Mouse (Mus musculus) 3134 (cell line): ENCODE measurements around the gene Cyp21a1.
"Not testable (repeated sequence)": the region's sequence is repeated elsewhere in the genome, so short reads cannot be mapped to it uniquely, and the experiment has no call there.

Experiments used
- DNase-seq: peaks from one replicate; pipeline ENCODE4 v3.0.0-alpha.2; 2011; ENCODE audit warnings: low spot score; ENCODE audit not compliant: insufficient read length; ENCODE audit errors: extremely low read depth

Gene Cyp21a1

DNA sequence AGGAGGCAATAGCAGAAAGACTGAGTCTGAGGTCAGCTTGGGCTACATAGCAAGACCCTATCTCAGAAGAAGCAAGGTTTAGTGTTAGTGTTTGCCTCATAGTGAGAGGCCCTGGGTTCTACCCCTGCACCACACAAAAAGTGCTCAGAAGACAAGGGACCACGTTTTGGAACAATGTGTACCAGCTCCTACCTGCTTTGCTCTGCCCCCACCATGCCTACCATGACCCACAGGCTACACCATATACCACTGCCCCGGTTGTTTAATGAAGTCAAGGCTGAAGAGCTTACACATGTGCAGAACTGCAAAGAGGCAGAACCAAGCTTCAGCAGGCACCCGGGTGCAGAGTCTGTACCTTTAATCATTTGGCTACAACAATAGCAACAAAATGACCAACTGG lies 2.8 kb upstream of the Cyp21a1 start:
- DNase-seq: no peak

DNA sequence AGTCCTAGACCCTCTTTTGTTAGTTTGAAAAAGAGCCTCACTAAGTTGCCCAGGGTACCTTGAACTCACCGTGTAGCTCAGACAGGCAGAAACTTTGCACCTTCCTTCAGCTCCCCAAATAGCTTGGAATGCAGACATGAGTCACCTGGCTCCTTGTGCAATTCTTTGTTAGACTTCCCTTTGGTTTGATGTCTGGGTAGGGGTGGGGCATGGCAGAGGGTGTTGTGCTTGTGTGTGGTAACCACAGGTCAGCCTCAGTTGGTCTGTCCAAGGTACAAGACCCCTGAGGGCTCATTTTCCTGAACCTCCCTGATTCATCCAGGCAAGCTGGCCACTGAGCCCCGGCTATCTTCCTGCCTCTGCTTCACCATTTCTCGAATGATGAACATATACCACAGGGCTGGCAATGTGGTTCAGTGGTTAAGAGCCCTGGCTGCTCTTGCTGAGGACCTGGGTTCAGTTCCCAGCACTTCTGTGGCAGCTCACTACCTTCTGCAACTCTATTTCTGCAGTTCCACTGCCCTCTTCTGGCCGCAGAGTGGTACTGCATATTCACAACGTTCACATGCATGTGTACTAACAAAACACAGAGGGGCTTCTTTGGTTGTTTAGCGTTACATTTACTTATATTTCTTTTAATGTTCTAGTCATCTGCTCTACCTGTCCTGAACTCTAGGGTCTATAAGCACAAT lies 656 bp upstream of the Cyp21a1 start:
- no peak for DNase-seq

DNA sequence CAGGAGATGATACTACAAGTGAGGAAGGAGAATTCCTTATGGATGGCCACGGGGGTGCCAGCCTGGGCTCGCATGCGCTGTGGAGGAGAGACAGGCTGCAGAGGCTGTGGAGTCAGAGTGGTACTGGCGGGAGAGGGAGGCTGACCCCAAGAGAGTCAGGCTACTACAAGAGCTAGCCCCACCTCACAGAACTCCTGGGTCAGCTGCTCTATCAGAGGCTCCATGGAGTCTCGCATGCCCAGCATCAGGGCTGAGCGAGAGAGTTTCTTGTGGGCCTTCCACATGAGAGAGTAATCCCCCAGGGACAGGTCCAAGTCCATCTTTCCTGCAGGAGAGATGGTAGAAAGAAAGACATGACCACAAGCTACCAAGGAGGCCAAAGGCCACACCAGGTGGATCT lies 994 bp downstream of the Cyp21a1 start:
- not testable (repeated sequence) for DNase-seq

DNA sequence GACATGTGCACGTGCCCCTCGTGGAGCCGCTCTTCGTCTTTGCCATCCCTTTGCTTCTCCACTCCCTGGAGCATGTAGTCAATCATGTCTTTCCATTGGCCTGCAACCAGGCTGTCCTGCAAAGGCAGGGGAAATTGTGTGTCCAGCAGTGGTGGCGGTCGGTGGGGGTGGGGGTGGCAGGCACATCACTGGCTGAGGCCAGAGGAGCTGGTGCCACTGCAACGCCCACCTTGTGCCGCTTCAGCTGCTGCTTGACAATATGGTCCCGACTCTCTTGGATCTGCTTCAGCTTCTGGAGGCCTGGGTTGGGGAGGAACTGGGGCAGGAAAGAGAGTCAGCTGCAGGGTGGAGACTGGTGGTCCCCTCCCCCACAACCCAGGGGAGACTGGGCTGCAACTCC lies 1.6 kb downstream of the Cyp21a1 start:
- not testable (repeated sequence) for DNase-seq

DNA sequence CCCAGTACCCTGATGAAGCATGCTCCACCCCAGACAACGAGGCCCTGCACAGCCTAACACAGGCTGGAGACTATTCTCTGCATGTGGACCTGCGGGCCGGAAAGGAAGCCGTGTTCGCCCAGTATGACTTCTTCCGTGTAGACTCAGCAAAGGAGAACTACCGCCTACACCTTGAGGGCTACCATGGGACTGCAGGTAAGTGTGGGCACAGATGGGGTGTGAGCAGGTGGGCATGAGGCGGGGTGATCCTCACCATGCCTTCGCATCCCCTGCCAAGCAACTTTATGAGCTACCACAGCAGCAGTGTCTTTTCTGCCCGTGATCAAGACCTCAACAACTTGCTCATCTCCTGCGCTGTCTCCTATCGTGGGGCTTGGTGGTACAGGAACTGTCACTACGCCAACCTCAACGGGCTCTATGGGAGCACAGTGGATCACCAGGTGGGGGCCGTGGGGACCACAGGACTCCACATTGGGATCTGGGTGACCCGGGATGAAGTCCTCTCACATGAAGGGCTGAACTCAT lies 3.5 kb downstream of the Cyp21a1 start:
- DNase-seq: not testable (repeated sequence)

DNA sequence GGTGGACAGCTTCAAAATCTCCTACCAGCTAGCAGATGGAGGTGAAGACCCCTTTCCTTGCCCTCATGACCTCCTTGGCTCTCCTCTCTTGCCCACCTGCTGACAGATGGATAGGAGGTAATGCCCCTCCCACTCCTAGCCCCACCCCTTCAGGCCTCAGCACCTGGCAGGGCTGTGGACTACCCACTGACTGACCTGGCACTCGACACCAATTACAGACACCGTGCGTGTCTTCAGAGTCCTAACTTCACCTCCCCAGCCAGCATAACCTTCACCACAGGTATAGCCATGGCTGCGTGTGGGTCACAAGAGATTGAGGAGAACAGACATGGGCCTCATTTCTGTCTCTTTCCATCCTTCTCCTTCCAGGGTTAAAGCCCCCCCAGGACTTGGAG lies 4.8 kb downstream of the Cyp21a1 start:
- DNase-seq: no peak

DNA sequence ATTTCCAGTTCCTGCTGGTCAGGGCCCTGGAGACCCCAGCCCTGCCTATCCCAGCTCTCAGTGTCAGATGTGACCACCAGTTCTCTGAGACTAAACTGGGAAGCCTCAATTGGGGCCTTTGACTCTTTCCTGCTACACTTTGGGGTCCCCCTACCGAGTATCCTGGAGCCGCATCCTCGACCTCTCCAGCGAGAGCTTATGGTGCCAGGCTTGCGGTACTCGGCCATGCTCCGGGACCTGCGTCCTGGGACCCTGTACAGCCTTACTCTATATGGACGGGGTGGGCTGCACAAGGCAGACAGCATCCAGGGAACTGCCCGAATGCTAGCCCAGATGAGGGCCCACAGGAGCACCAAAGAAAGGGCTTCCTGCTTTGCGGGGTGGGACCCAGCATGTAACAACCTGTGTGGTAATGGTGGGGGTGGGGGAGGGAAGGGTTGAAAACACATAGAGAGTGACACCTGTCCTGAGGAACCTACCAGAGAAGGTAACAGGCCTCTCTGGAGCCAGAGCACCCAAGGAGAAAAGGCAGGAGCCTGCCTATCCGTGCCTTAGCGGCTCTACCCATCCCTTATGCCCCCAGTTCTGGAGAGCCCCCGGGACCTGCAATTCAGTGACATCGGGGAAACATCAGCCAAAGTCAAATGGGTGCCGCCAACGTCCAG lies 5.4 kb downstream of the Cyp21a1 start:
- no peak for DNase-seq

DNA sequence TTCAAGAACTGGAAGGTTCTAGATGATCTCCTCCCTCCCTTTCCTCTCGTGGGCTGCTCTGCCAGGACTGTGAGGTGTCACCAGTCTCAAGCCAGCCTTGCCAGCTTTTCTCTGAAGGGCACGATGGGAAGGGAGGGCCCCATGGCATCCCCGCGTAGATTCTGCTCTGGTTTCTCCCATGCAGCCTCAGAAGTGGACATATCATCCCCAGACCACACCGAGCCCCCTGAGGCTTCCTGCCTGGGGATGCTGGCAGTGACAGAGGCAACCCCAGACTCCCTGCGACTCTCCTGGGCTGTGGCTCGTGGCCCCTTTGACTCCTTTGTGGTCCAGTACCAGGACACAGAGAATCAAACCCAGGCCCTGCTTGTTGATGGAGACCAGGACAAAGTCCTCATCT lies 6.3 kb downstream of the Cyp21a1 start:
- DNase-seq: not testable (repeated sequence)

DNA sequence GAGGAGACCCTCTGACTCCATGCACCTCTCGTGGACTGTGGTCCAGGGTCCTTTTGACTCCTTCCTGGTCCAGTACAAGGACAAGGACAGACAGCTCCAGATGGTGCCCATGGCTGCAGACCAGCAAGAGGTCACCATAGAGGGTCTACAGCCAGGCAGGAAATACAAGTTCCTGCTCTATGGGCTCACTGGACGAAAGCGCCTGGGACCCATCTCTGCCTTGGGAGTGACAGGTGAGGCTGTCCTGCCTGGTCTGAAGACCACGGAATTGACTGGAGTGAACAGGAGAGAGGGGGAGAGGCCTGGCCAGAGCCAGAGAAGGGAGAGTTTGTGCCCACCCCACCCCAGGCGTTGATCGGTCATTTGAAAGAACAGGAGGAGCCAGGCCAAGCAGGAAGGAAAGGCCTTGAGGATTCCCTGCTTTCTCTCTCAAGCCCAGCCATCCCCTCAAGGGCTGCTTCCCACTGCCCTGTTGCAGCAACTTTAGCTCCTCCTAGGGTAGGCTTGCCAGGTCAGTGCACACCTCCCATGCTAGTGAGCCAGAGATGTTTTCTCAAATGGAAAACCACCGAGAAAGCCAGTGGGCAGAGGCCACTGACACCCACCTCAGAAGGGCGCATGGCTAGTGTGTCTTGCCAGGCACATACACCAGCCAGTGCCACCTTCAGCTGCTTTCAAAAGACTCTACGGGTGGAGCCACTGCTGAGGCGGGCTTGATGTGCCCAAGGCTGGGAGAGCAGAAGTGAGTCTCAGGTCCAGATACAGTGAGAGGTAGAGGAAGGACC lies 7.0 kb downstream of the Cyp21a1 start:
- not testable (repeated sequence) for DNase-seq

DNA sequence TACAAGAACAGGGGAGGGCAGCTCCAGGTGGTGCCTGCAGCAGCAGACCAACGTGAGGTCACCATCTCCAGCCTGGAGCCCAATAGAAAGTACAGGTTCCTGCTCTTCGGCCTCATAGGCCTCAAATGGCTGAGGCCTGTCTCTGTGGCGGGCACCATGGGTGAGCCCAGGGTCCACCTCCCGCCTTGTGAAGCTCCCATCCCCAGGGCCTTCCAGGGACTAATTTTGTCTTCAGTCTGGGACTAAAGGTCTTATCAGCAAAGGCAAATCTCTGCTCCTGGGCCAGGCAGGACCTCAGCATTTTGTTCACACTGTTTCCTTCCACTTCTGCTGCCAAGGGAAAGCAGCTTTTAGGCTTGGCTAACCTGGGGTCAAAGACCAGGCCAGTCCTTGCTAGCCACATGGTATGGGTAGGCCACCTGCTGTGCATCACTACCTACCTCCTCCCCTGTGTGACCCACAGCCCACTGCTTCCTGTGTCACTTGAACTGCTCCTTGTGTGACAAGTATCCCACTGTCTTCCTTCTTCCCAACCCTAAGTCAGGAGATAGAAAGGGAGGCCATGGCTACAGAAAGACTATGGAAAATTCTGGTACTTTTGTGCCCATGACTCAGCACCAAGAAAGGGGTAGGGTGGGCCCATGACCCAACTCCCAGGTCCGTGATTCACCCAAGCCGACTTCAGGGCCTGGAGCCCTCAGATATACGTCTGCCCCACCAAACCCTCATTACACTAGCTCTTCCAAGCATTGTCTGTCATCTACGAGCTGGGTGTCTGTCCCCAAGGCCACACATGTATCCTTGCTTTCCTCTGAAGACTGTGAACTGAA lies 7.8 kb downstream of the Cyp21a1 start:
- DNase-seq: no peak

DNA sequence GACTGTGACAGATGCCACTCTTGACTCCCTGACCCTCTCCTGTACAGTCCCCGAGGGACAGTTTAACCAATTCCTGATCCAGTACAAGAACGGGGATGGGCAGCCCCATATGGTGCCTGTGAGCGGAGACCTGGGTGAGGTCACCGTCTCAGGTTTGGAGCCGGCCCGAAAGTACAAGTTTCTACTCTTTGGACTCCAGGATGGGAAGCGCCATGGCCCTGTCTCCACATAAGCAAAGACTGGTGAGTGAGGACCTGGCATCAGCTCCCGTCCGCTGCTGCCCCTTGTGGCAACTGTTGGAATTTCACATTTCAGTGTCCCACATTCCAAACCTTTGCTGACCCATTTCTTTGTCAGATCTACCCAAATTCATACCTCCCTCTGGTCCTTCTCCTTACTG lies 8.7 kb downstream of the Cyp21a1 start:
- peak; percentile 25 for DNase-seq

DNA sequence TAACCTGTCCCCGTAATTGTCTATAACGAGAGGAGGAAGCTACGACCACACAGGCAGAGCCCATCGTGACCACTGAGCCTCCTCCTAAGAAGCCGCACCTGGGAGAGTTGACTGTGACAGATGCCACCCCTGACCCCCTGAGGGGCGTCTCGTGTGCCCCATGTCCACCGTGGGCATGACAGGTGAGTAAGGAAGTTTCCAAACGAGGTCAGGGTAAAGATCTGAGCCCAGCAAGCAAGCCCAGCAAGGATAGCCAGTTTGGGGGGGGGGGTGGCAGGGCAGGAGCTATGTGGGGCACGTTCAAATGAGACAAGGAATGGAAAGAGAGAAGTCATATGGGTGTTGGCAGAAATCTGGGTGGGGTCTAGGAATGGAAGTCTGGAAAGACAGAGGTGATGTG lies 9.3 kb downstream of the Cyp21a1 start:
- DNase-seq: no peak

DNA sequence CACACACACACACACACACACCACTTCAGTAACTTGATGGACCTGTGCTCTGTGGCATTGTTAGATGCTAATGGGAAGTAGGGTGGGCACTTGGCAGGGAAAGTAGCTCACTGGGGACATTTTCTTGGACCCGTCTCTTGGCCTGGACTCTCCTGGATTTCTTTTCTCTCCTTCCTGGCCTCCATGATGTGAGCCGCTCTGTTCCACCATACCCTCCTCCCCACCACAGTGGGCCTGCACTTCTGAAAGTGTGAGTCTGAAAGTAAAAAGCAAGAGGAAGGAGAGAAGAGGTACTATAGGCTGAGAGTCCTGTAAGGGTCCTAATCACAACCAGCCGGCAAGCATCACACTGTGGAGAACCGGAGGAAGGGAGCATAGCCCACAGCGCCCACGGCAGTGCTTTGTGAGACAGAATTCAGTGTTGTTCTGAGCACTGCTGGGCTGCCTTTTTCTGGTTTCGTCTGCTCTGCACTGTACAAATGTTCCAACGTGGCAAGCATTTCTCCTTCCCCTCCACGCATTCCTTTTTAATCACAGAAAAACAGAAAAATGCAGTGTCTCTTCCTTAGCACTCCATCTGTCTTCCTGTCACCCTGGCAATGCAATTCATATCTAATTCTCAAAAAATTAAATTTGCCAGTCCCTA lies 26.6 kb downstream of the Cyp21a1 start:
- DNase-seq: no peak

DNA sequence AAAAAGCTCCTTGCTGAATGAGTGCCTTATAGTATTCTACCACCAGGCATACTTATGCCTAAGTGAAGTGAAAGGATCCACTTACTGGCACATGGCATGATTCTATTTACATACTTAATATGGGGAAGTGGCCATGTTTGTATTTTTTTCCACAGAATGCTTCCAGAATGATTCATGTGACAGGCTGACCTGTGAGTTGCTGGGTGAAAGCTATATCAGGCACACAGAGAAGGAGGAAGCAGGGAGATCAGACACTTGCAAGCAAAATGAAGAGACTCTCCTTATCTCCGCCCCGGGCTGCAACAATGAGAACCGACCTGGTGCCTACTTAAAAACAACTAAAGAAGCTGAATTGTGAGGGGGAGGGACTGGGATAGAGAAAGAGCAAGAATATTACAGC lies 42.9 kb downstream of the Cyp21a1 start:
- no peak for DNase-seq
